Mouse (Mus musculus) heart, embryonic 15.5 days (tissue): Measurements from ENCODE around the gene Cfap299. TPM values are rescaled to one million over a fixed set of nuclear protein-coding genes. Genes with fewer than 3 reads are reported as not detected.

Source experiments
- ATAC-seq: fragments of 200-750 bp; cut with Nextera tagmentation; replicated peaks from 2 replicates; pipeline ENCODE4 v1.8.0; 2017; ENCODE audit warnings: low read depth, moderate TSS enrichment; ENCODE audit not compliant: insufficient number of reproducible peaks, insufficient read depth, low FRiP score
- H3K27ac ChIP-seq: fragments of 300-500 bp; sonication (generic); 2 replicates; pipeline ENCODE4 v1.5.1; 2015; ENCODE audit warnings: mild to moderate bottlenecking, inconsistent platforms
- H3K27me3 ChIP-seq: fragments of 300-500 bp; sonication (generic); 2 replicates; pipeline ENCODE4 v1.6.1; 2015; ENCODE audit warnings: inconsistent platforms
- H3K36me3 ChIP-seq: fragments of 300-500 bp; sonication (generic); 2 replicates; pipeline ENCODE4 v1.6.1; 2015; ENCODE audit warnings: mild to moderate bottlenecking, inconsistent platforms
- H3K4me1 ChIP-seq: fragments of 300-500 bp; sonication (generic); replicated peaks from 2 replicates; pipeline ENCODE4 v1.6.1; 2015; ENCODE audit warnings: inconsistent platforms
- H3K4me2 ChIP-seq: fragments of 300-500 bp; sonication (generic); 2 replicates; pipeline ENCODE4 v1.6.1; 2015; ENCODE audit warnings: inconsistent platforms, mild to moderate bottlenecking, moderate library complexity
- H3K4me3 ChIP-seq: fragments of 300-500 bp; sonication (generic); 2 replicates; pipeline ENCODE4 v1.5.1; 2015; ENCODE audit warnings: mild to moderate bottlenecking, inconsistent platforms
- H3K9ac ChIP-seq: fragments of 300-500 bp; sonication (generic); 2 replicates; pipeline ENCODE4 v1.6.1; 2015; ENCODE audit warnings: mild to moderate bottlenecking, inconsistent platforms
- H3K9me3 ChIP-seq: fragments of 300-500 bp; sonication (generic); replicated peaks from 2 replicates; pipeline ENCODE4 v1.6.1; 2016; ENCODE audit warnings: inconsistent platforms
- WGBS: fragments of 180-500 bp; shearing (Covaris S2); methylation state at CpG from one replicate; pipeline ENCODE4 v1.1.7; 2015; ENCODE audit warnings: mixed read lengths; 5-methylcytosine and 5-hydroxymethylcytosine counted together
- polyA plus RNA-seq: library from polyadenylated mRNA; unstranded; fragments of >200 nt; fragmentation: Nextera tagmentation; extraction: Ambion mirVana; gene quantifications from 2 replicates; pipeline ENCODE4 v1.2.1, GENCODE M21; 2015

The Cfap299 gene
- polyA plus RNA-seq, 1 experiment from 2014 or later: not detected

GRCm38 (mm10) chr5:98787735-98788134 is 458.6 kb downstream of the Cfap299 start:
- no peaks in the 10 kb centered on the region for H3K4me1 ChIP-seq
- no peak overlapping the region for H3K27ac ChIP-seq
- no peaks in the 10 kb centered on the region for H3K36me3 ChIP-seq
- H3K4me2 ChIP-seq: no peak overlapping the region
- 60% methylated on average over 4 of the region's 4 CpGs for WGBS
- H3K27me3 ChIP-seq: no peaks in the 10 kb centered on the region
- no peaks in the 10 kb centered on the region for H3K9me3 ChIP-seq
- no peak for ATAC-seq
- no peak overlapping the region for H3K4me3 ChIP-seq
- H3K9ac ChIP-seq: no peak overlapping the region

GRCm38 (mm10) chr5:98788568-98788967 is 459.5 kb downstream of the Cfap299 start:
- Histone ChIP-seq H3K27ac (no peak overlapping the region), H3K36me3 (no peaks in the 10 kb centered on the region), H3K4me2 (no peak overlapping the region), H3K4me1 (no peaks in the 10 kb centered on the region), H3K27me3 (no peaks in the 10 kb centered on the region), H3K9me3 (no peaks in the 10 kb centered on the region), H3K9ac (no peak overlapping the region), H3K4me3 (no peak overlapping the region)
- WGBS: 68% methylated on average over 7 of the region's 7 CpGs
- no peak for ATAC-seq

GRCm38 (mm10) chr5:98790894-98791607 is 461.9 kb downstream of the Cfap299 start:
- Histone ChIP-seq H3K36me3 (no peaks in the 10 kb centered on the region), H3K4me1 (no peaks in the 10 kb centered on the region), H3K4me2 (no peak overlapping the region), H3K9ac (no peak overlapping the region), H3K4me3 (no peak overlapping the region), H3K9me3 (no peaks in the 10 kb centered on the region), H3K27ac (no peak overlapping the region), H3K27me3 (no peaks in the 10 kb centered on the region)
- WGBS: 70% methylated on average over 7 of the region's 7 CpGs
- ATAC-seq: no peak

- Histone ChIP-seq H3K9ac (no peak overlapping the region), H3K4me1 (no peaks in the 10 kb centered on the region), H3K27ac (no peak overlapping the region), H3K27me3 (no peaks in the 10 kb centered on the region), H3K4me3 (no peak overlapping the region), H3K36me3 (no peaks in the 10 kb centered on the region), H3K9me3 (no peaks in the 10 kb centered on the region), H3K4me2 (no peak overlapping the region)
- WGBS: 78% methylated on average over 5 of the region's 5 CpGs
- no peak for ATAC-seq
Observed at GRCm38 (mm10) chr5:98801495-98801894, 472.4 kb downstream of the Cfap299 start.

- H3K9me3 ChIP-seq: no peaks in the 10 kb centered on the region
- no peak for ATAC-seq
- no peak overlapping the region for H3K4me3 ChIP-seq
- H3K27ac ChIP-seq: no peak overlapping the region
- H3K4me1 ChIP-seq: no peaks in the 10 kb centered on the region
- H3K9ac ChIP-seq: no peak overlapping the region
- H3K4me2 ChIP-seq: no peak overlapping the region
- H3K27me3 ChIP-seq: no peaks in the 10 kb centered on the region
- 67% methylated on average over 6 of the region's 6 CpGs for WGBS
- H3K36me3 ChIP-seq: no peaks in the 10 kb centered on the region
Observed at GRCm38 (mm10) chr5:98804761-98805160, 475.7 kb downstream of the Cfap299 start.

GRCm38 (mm10) chr5:98806492-98806891 is 477.4 kb downstream of the Cfap299 start:
- no peak overlapping the region for H3K4me3 ChIP-seq
- no peak overlapping the region for H3K4me2 ChIP-seq
- H3K36me3 ChIP-seq: no peaks in the 10 kb centered on the region
- ATAC-seq: no peak
- H3K27ac ChIP-seq: no peak overlapping the region
- no peak overlapping the region for H3K9ac ChIP-seq
- no peaks in the 10 kb centered on the region for H3K27me3 ChIP-seq
- 75% methylated on average over 4 of the region's 4 CpGs for WGBS
- H3K4me1 ChIP-seq: no peaks in the 10 kb centered on the region
- no peaks in the 10 kb centered on the region for H3K9me3 ChIP-seq

DNA sequence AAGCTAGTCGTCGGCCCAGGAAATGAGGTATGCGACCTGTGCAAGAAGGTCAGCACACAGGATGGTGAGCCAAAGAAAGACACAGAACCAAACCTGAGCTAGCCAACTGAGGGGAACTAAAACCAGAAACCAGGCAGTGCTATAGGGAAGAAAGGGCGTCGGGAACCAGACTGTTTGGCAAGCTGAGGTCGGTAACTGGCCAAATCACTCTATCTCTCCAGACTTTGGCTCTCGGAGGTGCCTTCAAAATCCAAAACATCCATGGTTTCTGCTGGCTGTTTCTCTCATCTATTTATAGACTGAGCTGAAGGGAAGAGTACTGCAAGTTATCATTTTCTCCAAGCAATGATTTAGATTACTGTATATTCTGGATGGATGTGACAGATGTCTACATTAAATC is 477.9 kb downstream of the Cfap299 start:
- Histone ChIP-seq H3K4me2 (no peak overlapping the region), H3K36me3 (no peaks in the 10 kb centered on the region), H3K4me1 (no peaks in the 10 kb centered on the region), H3K9ac (no peak overlapping the region), H3K27me3 (no peaks in the 10 kb centered on the region), H3K27ac (no peak overlapping the region), H3K9me3 (no peaks in the 10 kb centered on the region), H3K4me3 (no peak overlapping the region)
- no peak for ATAC-seq
- WGBS: 66% methylated on average over 7 of the region's 7 CpGs

GRCm38 (mm10) chr5:98807953-98808352 is 478.8 kb downstream of the Cfap299 start:
- Histone ChIP-seq H3K9ac (no peak overlapping the region), H3K4me2 (no peak overlapping the region), H3K27me3 (no peaks in the 10 kb centered on the region), H3K4me3 (no peak overlapping the region), H3K27ac (no peak overlapping the region), H3K36me3 (no peaks in the 10 kb centered on the region), H3K4me1 (no peaks in the 10 kb centered on the region), H3K9me3 (no peaks in the 10 kb centered on the region)
- ATAC-seq: no peak
- WGBS: 64% methylated on average over 9 of the region's 9 CpGs

GRCm38 (mm10) chr5:98812380-98812779 is 483.3 kb downstream of the Cfap299 start:
- 79% methylated on average over 1 of the region's 1 CpGs for WGBS
- Histone ChIP-seq H3K27me3 (no peaks in the 10 kb centered on the region), H3K36me3 (no peaks in the 10 kb centered on the region), H3K4me1 (no peaks in the 10 kb centered on the region), H3K27ac (no peak overlapping the region), H3K9me3 (no peaks in the 10 kb centered on the region), H3K9ac (no peak overlapping the region), H3K4me3 (no peak overlapping the region), H3K4me2 (no peak overlapping the region)
- ATAC-seq: no peak

DNA sequence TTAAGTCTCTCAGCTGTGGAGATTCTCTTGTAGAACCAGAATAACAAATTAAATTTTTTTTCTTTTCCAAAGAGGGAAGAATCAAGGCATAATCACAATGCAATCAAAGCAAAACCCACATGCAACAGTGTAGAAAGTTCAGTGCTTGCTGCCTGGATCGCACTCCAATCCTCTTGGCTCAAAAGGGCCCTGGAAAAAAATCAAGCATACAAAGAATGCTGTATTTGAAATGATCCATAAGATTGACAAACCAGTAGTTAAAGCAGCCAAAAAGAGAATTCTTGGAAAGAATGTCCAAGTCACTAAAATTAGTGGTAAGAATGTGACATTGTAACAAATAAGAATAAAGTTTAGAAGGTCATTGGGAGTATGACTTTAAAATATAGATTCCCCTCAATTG is 486.2 kb downstream of the Cfap299 start:
- Histone ChIP-seq H3K4me3 (no peak overlapping the region), H3K27me3 (no peaks in the 10 kb centered on the region), H3K4me1 (no peaks in the 10 kb centered on the region), H3K9me3 (no peaks in the 10 kb centered on the region), H3K36me3 (no peaks in the 10 kb centered on the region), H3K4me2 (no peak overlapping the region), H3K27ac (no peak overlapping the region), H3K9ac (no peak overlapping the region)
- 63% methylated on average over 1 of the region's 1 CpGs for WGBS
- ATAC-seq: no peak

- 77% methylated on average over 9 of the region's 9 CpGs for WGBS
- Histone ChIP-seq H3K4me3 (no peak overlapping the region), H3K9ac (no peak overlapping the region)
Observed at GRCm38 (mm10) chr5:98833760-98834159, 504.7 kb downstream of the Cfap299 start.

GRCm38 (mm10) chr5:98834300-98834699 is 505.2 kb downstream of the Cfap299 start:
- no peak overlapping the region for H3K27ac ChIP-seq
- 82% methylated on average over 6 of the region's 6 CpGs for WGBS
- H3K27me3 ChIP-seq: no peaks in the 10 kb centered on the region
- H3K9me3 ChIP-seq: no peaks in the 10 kb centered on the region
- H3K4me3 ChIP-seq: no peak overlapping the region
- no peak overlapping the region for H3K9ac ChIP-seq
- H3K4me2 ChIP-seq: no peak overlapping the region
- ATAC-seq: no peak
- H3K36me3 ChIP-seq: no peaks in the 10 kb centered on the region
- H3K4me1 ChIP-seq: no peaks in the 10 kb centered on the region

More at GRCm38 (mm10) chr5:98833760-98834159, 504.7 kb downstream of the Cfap299 start:
- Histone ChIP-seq H3K4me2 (no peak overlapping the region), H3K9me3 (no peaks in the 10 kb centered on the region), H3K27ac (no peak overlapping the region), H3K4me1 (no peaks in the 10 kb centered on the region), H3K27me3 (no peaks in the 10 kb centered on the region), H3K36me3 (no peaks in the 10 kb centered on the region)
- ATAC-seq: no peak
